Mouse (Mus musculus): ENCODE results near the gene Cc2d2a. TPM values are rescaled to one million over a fixed set of nuclear protein-coding genes. Genes with fewer than 3 reads are reported as not detected.

Cc2d2a gene
- polyA plus RNA-seq (2015; fragmentation: Nextera tagmentation; extraction: Ambion mirVana), result 14.6 and 16.2 TPM in 2 replicates

- ATAC-seq (ENCODE audit: low FRiP score, low TSS enrichment), result peak; percentile 86
- Histone ChIP-seq H3K27me3 (ENCODE audit: insufficient read depth, low read length) (no peaks in the 10 kb centered on the region), H3K4me2 (replicated peaks; ENCODE audit: low read depth, low read length) (peak within 1 kb of the TSS; percentile 60), H3K9ac (replicated peaks; ENCODE audit: low read length) (peak within 1 kb of the TSS; percentile 72), H3K4me3 (ENCODE audit: low read length) (peak within 1 kb of the TSS; percentile 58), H3K27ac (ENCODE audit: low read length) (peak within 1 kb of the TSS; percentile 85), H3K36me3 (ENCODE audit: insufficient read depth, low read length) (no peaks in the 10 kb centered on the region), H3K9me3 (ENCODE audit: low read length) (no peaks in the 10 kb centered on the region), H3K4me1 (ENCODE audit: insufficient read depth, low read length) (peaks cover 30% of the 10 kb centered on the region)
- WGBS, result 3% methylated on average over 19 of the region's 19 CpGs
These were observed at the start of gene Cc2d2a for GRCm38 (mm10) chr5:43661997-43662961. Cc2d2a (plus strand) TSS chr5:43662346.

GRCm38 (mm10) chr5:43621575-43622299, 40.4 kb upstream of the Cc2d2a start:
- no peak for ATAC-seq (ENCODE audit: low FRiP score, low TSS enrichment)
- WGBS, result 72% methylated on average over 7 of the region's 7 CpGs
- Histone ChIP-seq H3K36me3 (ENCODE audit: insufficient read depth, low read length) (no peaks in the 10 kb centered on the region), H3K9ac (replicated peaks; ENCODE audit: low read length) (no peak overlapping the region), H3K27ac (ENCODE audit: low read length) (no peak overlapping the region), H3K27me3 (ENCODE audit: insufficient read depth, low read length) (no peaks in the 10 kb centered on the region), H3K4me2 (replicated peaks; ENCODE audit: low read depth, low read length) (no peak overlapping the region), H3K4me1 (ENCODE audit: insufficient read depth, low read length) (no peaks in the 10 kb centered on the region), H3K4me3 (ENCODE audit: low read length) (no peak overlapping the region), H3K9me3 (ENCODE audit: low read length) (no peaks in the 10 kb centered on the region)

- WGBS, result 58% methylated on average over 4 of the region's 4 CpGs
- Histone ChIP-seq H3K27me3 (ENCODE audit: insufficient read depth, low read length) (no peaks in the 10 kb centered on the region), H3K9ac (replicated peaks; ENCODE audit: low read length) (no peak overlapping the region), H3K36me3 (ENCODE audit: insufficient read depth, low read length) (no peaks in the 10 kb centered on the region), H3K27ac (ENCODE audit: low read length) (no peak overlapping the region), H3K4me3 (ENCODE audit: low read length) (no peak overlapping the region), H3K4me1 (ENCODE audit: insufficient read depth, low read length) (no peaks in the 10 kb centered on the region), H3K9me3 (ENCODE audit: low read length) (no peaks in the 10 kb centered on the region; the same call in 1 of the 2 replicates), H3K4me2 (replicated peaks; ENCODE audit: low read depth, low read length) (no peak overlapping the region)
- ATAC-seq (ENCODE audit: low FRiP score, low TSS enrichment), result no peak
These were observed 36.7 kb upstream of the Cc2d2a start for GRCm38 (mm10) chr5:43625407-43625806.

- H3K4me1 ChIP-seq (ENCODE audit: insufficient read depth, low read length), result no peaks in the 10 kb centered on the region
- no peak overlapping the region for H3K4me2 ChIP-seq (replicated peaks; ENCODE audit: low read depth, low read length)
- H3K36me3 ChIP-seq (ENCODE audit: insufficient read depth, low read length), result no peaks in the 10 kb centered on the region
- 87% methylated on average over 5 of the region's 5 CpGs for WGBS
- no peaks in the 10 kb centered on the region for H3K27me3 ChIP-seq (ENCODE audit: insufficient read depth, low read length)
- H3K27ac ChIP-seq (ENCODE audit: low read length), result no peak overlapping the region
- peak; percentile 19; the same call in 1 of the 2 replicates for ATAC-seq (ENCODE audit: low FRiP score, low TSS enrichment)
- H3K4me3 ChIP-seq (ENCODE audit: low read length), result no peak overlapping the region
- no peaks in the 10 kb centered on the region; the same call in 1 of the 2 replicates for H3K9me3 ChIP-seq (ENCODE audit: low read length)
- H3K9ac ChIP-seq (replicated peaks; ENCODE audit: low read length), result no peak overlapping the region
These were observed 28.0 kb upstream of the Cc2d2a start for GRCm38 (mm10) chr5:43634071-43634601.

- no peak overlapping the region for H3K4me2 ChIP-seq (replicated peaks; ENCODE audit: low read depth, low read length)
- H3K27me3 ChIP-seq (ENCODE audit: insufficient read depth, low read length), result no peaks in the 10 kb centered on the region
- no peaks in the 10 kb centered on the region; the same call in 1 of the 2 replicates for H3K9me3 ChIP-seq (ENCODE audit: low read length)
- WGBS, result 26% methylated on average over 9 of the region's 9 CpGs
- H3K36me3 ChIP-seq (ENCODE audit: insufficient read depth, low read length), result no peaks in the 10 kb centered on the region
- no peak overlapping the region for H3K9ac ChIP-seq (replicated peaks; ENCODE audit: low read length)
- H3K4me3 ChIP-seq (ENCODE audit: low read length), result no peak overlapping the region
- ATAC-seq (ENCODE audit: low FRiP score, low TSS enrichment), result peak; percentile 63; the same call in 1 of the 2 replicates
- H3K27ac ChIP-seq (ENCODE audit: low read length), result no peak overlapping the region
- no peaks in the 10 kb centered on the region for H3K4me1 ChIP-seq (ENCODE audit: insufficient read depth, low read length)
These were observed 27.5 kb upstream of the Cc2d2a start for GRCm38 (mm10) chr5:43634602-43635081.

- Histone ChIP-seq H3K27me3 (ENCODE audit: insufficient read depth, low read length) (no peaks in the 10 kb centered on the region), H3K4me3 (ENCODE audit: low read length) (no peak overlapping the region), H3K36me3 (ENCODE audit: insufficient read depth, low read length) (no peaks in the 10 kb centered on the region), H3K4me2 (replicated peaks; ENCODE audit: low read depth, low read length) (no peak overlapping the region), H3K9me3 (ENCODE audit: low read length) (no peaks in the 10 kb centered on the region), H3K27ac (ENCODE audit: low read length) (no peak overlapping the region), H3K4me1 (ENCODE audit: insufficient read depth, low read length) (no peaks in the 10 kb centered on the region), H3K9ac (replicated peaks; ENCODE audit: low read length) (no peak overlapping the region)
- ATAC-seq (ENCODE audit: low FRiP score, low TSS enrichment), result no peak
- WGBS, result 36% methylated on average over 4 of the region's 4 CpGs
These were observed 17.1 kb upstream of the Cc2d2a start for GRCm38 (mm10) chr5:43645020-43645419.

GRCm38 (mm10) chr5:43647098-43647774, 14.9 kb upstream of the Cc2d2a start:
- H3K27me3 ChIP-seq (ENCODE audit: insufficient read depth, low read length), result no peaks in the 10 kb centered on the region
- 76% methylated on average over 12 of the region's 12 CpGs for WGBS
- no peak overlapping the region for H3K9ac ChIP-seq (replicated peaks; ENCODE audit: low read length)
- H3K27ac ChIP-seq (ENCODE audit: low read length), result no peak overlapping the region
- no peak overlapping the region for H3K4me2 ChIP-seq (replicated peaks; ENCODE audit: low read depth, low read length)
- no peak for ATAC-seq (ENCODE audit: low FRiP score, low TSS enrichment)
- no peak overlapping the region for H3K4me3 ChIP-seq (ENCODE audit: low read length)
- H3K4me1 ChIP-seq (ENCODE audit: insufficient read depth, low read length), result no peaks in the 10 kb centered on the region
- H3K36me3 ChIP-seq (ENCODE audit: insufficient read depth, low read length), result no peaks in the 10 kb centered on the region
- H3K9me3 ChIP-seq (ENCODE audit: low read length), result no peaks in the 10 kb centered on the region

- no peaks in the 10 kb centered on the region for H3K9me3 ChIP-seq (ENCODE audit: low read length)
- no peaks in the 10 kb centered on the region for H3K36me3 ChIP-seq (ENCODE audit: insufficient read depth, low read length)
- peak overlapping the region; percentile 60; the same call in 1 of the 2 replicates for H3K4me2 ChIP-seq (replicated peaks; ENCODE audit: low read depth, low read length)
- ATAC-seq (ENCODE audit: low FRiP score, low TSS enrichment), result no peak
- WGBS, result 95% methylated on average over 3 of the region's 3 CpGs
- H3K4me1 ChIP-seq (ENCODE audit: insufficient read depth, low read length), result peaks cover 30% of the 10 kb centered on the region
- peak overlapping the region; percentile 72 for H3K9ac ChIP-seq (replicated peaks; ENCODE audit: low read length)
- no peaks in the 10 kb centered on the region for H3K27me3 ChIP-seq (ENCODE audit: insufficient read depth, low read length)
- peak overlapping the region; percentile 85 for H3K27ac ChIP-seq (ENCODE audit: low read length)
- H3K4me3 ChIP-seq (ENCODE audit: low read length), result no peak overlapping the region; the same call in 1 of the 2 replicates
These were observed 648 bp upstream of the Cc2d2a start for GRCm38 (mm10) chr5:43661498-43661897.

- 16% methylated on average over 6 of the region's 6 CpGs for WGBS
- Histone ChIP-seq H3K4me2 (replicated peaks; ENCODE audit: low read depth, low read length) (peak overlapping the region; percentile 60), H3K36me3 (ENCODE audit: insufficient read depth, low read length) (no peaks in the 10 kb centered on the region), H3K27ac (ENCODE audit: low read length) (no peak overlapping the region; the same call in 1 of the 2 replicates), H3K4me1 (ENCODE audit: insufficient read depth, low read length) (peaks cover 30% of the 10 kb centered on the region), H3K4me3 (ENCODE audit: low read length) (peak overlapping the region; percentile 58), H3K9me3 (ENCODE audit: low read length) (no peaks in the 10 kb centered on the region), H3K27me3 (ENCODE audit: insufficient read depth, low read length) (no peaks in the 10 kb centered on the region), H3K9ac (replicated peaks; ENCODE audit: low read length) (peak overlapping the region; percentile 27; the same call in 1 of the 2 replicates)
- no peak; the same call in 1 of the 2 replicates for ATAC-seq (ENCODE audit: low FRiP score, low TSS enrichment)
These were observed 1.4 kb downstream of the Cc2d2a start for GRCm38 (mm10) chr5:43663531-43663930.

Data from kidney, embryonic 16.5 days (tissue).